ENCODE assay signal across 13 mouse cellular contexts in genomic region chr6:22363590-22363989, GRCm38 (mm10). TPM values are rescaled to one million over a fixed set of nuclear protein-coding genes. Genes with fewer than 3 reads are reported as not detected.
DNase-seq lines count a peak whose midpoint lies in the region; TF ChIP-seq lines count a peak whose summit lies in the region.
"Had no signal": no experiment of that assay in that cellular context is flagged by ENCODE, and none has a peak within 500 bp of the region (broad histone marks: within the 10 kb centered on the region; RNA-seq: fewer than 3 reads in every experiment).

No protein-coding gene starts in this region.

- TF ChIP-seq CTCF in brain, embryonic 14.5 days (IDR thresholded peaks at IDR 0.05; ENCODE audit: borderline replicate concordance, extremely low read depth, insufficient read depth, insufficient read length) = peak; percentile 12; the same call in 1 of the 2 replicates
- TF ChIP-seq CTCF in heart, adult 2 months (IDR thresholded peaks at IDR 0.05) = no peak

- intact Hi-C loops in heart, adult 2 months (cut with DNase I) = no loop called here

- peak; percentile 21 to 28 for DNase-seq in spleen, postnatal 36 days (ENCODE audit: low spot score in 2 of 2)
- no peak for DNase-seq in spleen, postnatal 10 days (ENCODE audit: low spot score in 2 of 2)
- DNase-seq in brain, embryonic 14.5 days (ENCODE audit: low read depth) = no peak
- DNase-seq in lung, postnatal 25 days (ENCODE audit: low spot score) = peak; percentile 27
- no peak for DNase-seq in adrenal gland, postnatal 25 days
- DNase-seq in heart, adult 2 months = no peak
- DNase-seq in kidney, postnatal 10 days = no peak
- DNase-seq: cerebellum, adult 9-10 months; gastrocnemius, postnatal 25 days; right cerebral cortex, postnatal 14 days; thymus, postnatal 14 days had no signal

- no peak overlapping the region for H3K9ac ChIP-seq in heart, adult 2 months (ENCODE audit: low read depth, low read length)
- H3K9ac ChIP-seq: heart, embryonic 13.5 days; hindbrain, embryonic 14.5 days had no signal

- 81% methylated on average over 3 of the region's 3 CpGs for WGBS in heart, adult 2 months

- no peak overlapping the region for H3K27ac ChIP-seq in heart, adult 2 months
- H3K27ac ChIP-seq: heart, embryonic 13.5 days; hindbrain, embryonic 14.5 days had no signal

- H3K79me2 ChIP-seq in heart, adult 2 months (replicated peaks; ENCODE audit: control insufficient read depth, insufficient read depth, low read length) = no peaks in the 10 kb centered on the region

- no peaks in the 10 kb centered on the region for H3K36me3 ChIP-seq in heart, adult 2 months (ENCODE audit: control insufficient read depth, insufficient read depth, low read length)
- H3K36me3 ChIP-seq: heart, embryonic 13.5 days had no signal

- H3K27me3 ChIP-seq in heart, adult 2 months (ENCODE audit: control insufficient read depth, insufficient read depth, low read length) = no peaks in the 10 kb centered on the region
- H3K27me3 ChIP-seq: heart, embryonic 13.5 days had no signal

- no peak overlapping the region for H3K4me3 ChIP-seq in heart, adult 2 months
- H3K4me3 ChIP-seq: heart, embryonic 13.5 days had no signal

- no peak for TF ChIP-seq EP300 in heart, adult 2 months (IDR thresholded peaks at IDR 0.05; ENCODE audit: insufficient read depth, low read depth, low read length)

- no peak for TF ChIP-seq POLR2A in brain, embryonic 14.5 days (IDR thresholded peaks at IDR 0.05; ENCODE audit: borderline replicate concordance, extremely low read depth, insufficient read depth, insufficient read length, poor library complexity, severe bottlenecking)
- no peak for TF ChIP-seq POLR2A in heart, adult 2 months (IDR thresholded peaks at IDR 0.05; ENCODE audit: insufficient read depth, low read depth, low read length)

- H3K4me1 ChIP-seq in heart, adult 2 months (ENCODE audit: control insufficient read depth, insufficient read depth, low read length) = no peaks in the 10 kb centered on the region; the same call in 1 of the 2 replicates
- H3K4me1 ChIP-seq: heart, embryonic 13.5 days had no signal

RNA-seq across cellular contexts. Expression of gene Fam3c, which starts 7.5 kb away (rescaled TPM):
- 8.2 and 22.5 TPM in 2 replicates for polyA plus RNA-seq in brain, embryonic 14.5 days (2012; rRNA removed)
- 37.9 and 53.0 TPM in 2 replicates for total RNA-seq in adrenal gland, postnatal 25 days (2021)
- total RNA-seq in heart, adult 2 months (2021) = 10 to 100 TPM; 27.3 to 27.4 TPM
- 3.4 and 6.0 TPM in 2 replicates for polyA plus RNA-seq in heart, adult 2 months (2012; rRNA removed)

Comparison
In these comparisons a context has a peak if more than half of its experiments do, and no peak if none do; other contexts are left out.
1. DNase-seq: peak in spleen, postnatal 36 days (2 of 2) and lung, postnatal 25 days (single experiment); none in spleen, postnatal 10 days (0 of 2), brain, embryonic 14.5 days (single experiment), adrenal gland, postnatal 25 days (single experiment), heart, adult 2 months (0 of 2) and kidney, postnatal 10 days (single experiment).